Mouse (Mus musculus) small intestine, adult 2 months (tissue): ENCODE results near the gene Egln2.

ENCODE experiments used
- CTCF ChIP-seq: fragments of 200-500 bp; IDR thresholded peaks from 2 replicates; pipeline ENCODE4 v1.5.1; 2012; ENCODE audit warnings: low read depth, mild to moderate bottlenecking, control low read depth, inconsistent platforms, low read length, moderate library complexity, mixed read lengths; ENCODE audit not compliant: insufficient replicate concordance, insufficient read length; ENCODE audit errors: extremely low read depth
- POLR2A ChIP-seq: fragments of 200-500 bp; IDR thresholded peaks from 2 replicates; pipeline ENCODE4 v1.6.1; 2012; ENCODE audit warnings: low read depth, mild to moderate bottlenecking, control low read depth, inconsistent platforms, low read length, moderate library complexity

- no peak for TF ChIP-seq CTCF
- TF ChIP-seq POLR2A, result no peak
Observed at GRCm38 (mm10) chr7:27179217-27179918, 12.8 kb upstream of the Egln2 start.
